Mouse (Mus musculus) stomach, postnatal 0 days (tissue): ENCODE data around the gene Rhox8.
"Not testable (repeated sequence)": the region's sequence is repeated elsewhere in the genome, so short reads cannot be mapped to it uniquely, and the experiment has no call there.

Experiments used
- CTCF ChIP-seq: IDR thresholded peaks from 2 replicates; pipeline ENCODE4 v1.5.1; 2016; ENCODE audit warnings: antibody characterized with exemption, low read depth, mild to moderate bottlenecking, moderate library complexity
- EP300 ChIP-seq: optimal IDR thresholded peaks from 2 replicates; pipeline ENCODE3; 2016; ENCODE audit warnings: antibody characterized with exemption

DNA sequence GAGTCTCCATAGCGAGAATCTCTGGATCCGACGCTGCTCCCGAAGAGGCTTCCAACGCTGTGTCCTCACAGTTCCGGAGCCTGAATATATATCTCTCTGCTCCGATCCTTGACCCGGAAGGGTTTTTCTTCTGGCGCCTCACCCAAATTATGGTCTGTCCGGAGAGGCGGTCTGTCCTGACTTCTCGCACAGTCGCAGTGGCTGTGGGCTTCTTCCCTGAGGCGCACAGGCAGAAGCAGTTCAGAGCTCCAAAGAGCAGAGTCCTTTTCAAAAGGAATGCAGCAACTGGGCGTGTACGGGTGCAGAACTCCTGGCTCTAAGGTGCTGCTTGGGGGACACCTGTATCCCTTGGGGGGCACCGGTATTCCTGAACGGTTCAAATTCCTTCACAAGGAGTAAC, 22.9 kb upstream of the Rhox8 start, which contains the start of gene Rhox9:
- not testable (repeated sequence) for TF ChIP-seq CTCF, EP300
